Mouse (Mus musculus) urinary bladder, postnatal 4 days (tissue): ENCODE data around the gene Il4.

Experiments
- DNase-seq, 2 experiments: peaks; one replicate each; pipeline ENCODE4 v3.0.0; 2021 to 2022; ENCODE audit warnings: low spot score in 2 of 2

The Il4 gene

GRCm38 (mm10) chr11:53624124-53624523 is 5.7 kb upstream of the Il4 start:
- DNase-seq = no peak

GRCm38 (mm10) chr11:53623573-53623972 is 5.1 kb upstream of the Il4 start:
- no peak for DNase-seq

- no peak for DNase-seq
Measured at GRCm38 (mm10) chr11:53622440-53622806, 4.0 kb upstream of the Il4 start.

- DNase-seq = no peak
Measured at GRCm38 (mm10) chr11:53621582-53622439, 3.3 kb upstream of the Il4 start.

GRCm38 (mm10) chr11:53620094-53620493 is 1.6 kb upstream of the Il4 start:
- DNase-seq = no peak

GRCm38 (mm10) chr11:53619428-53619827 is 959 bp upstream of the Il4 start:
- no peak for DNase-seq

GRCm38 (mm10) chr11:53617562-53618109 is 833 bp downstream of the Il4 start:
- no peak for DNase-seq

GRCm38 (mm10) chr11:53616748-53617558 is 1.5 kb downstream of the Il4 start:
- no peak for DNase-seq

GRCm38 (mm10) chr11:53615575-53615974 is 2.9 kb downstream of the Il4 start:
- DNase-seq = no peak

- DNase-seq = no peak
Measured at GRCm38 (mm10) chr11:53615172-53615571, 3.3 kb downstream of the Il4 start.

GRCm38 (mm10) chr11:53609672-53610071 is 8.8 kb downstream of the Il4 start:
- no peak for DNase-seq

GRCm38 (mm10) chr11:53609231-53609630 is 9.2 kb downstream of the Il4 start:
- no peak for DNase-seq

- DNase-seq = no peak
Measured at GRCm38 (mm10) chr11:53605609-53606008, 12.9 kb downstream of the Il4 start.

GRCm38 (mm10) chr11:53604983-53605382 is 13.5 kb downstream of the Il4 start:
- DNase-seq = no peak

GRCm38 (mm10) chr11:53591116-53591515 is 27.4 kb downstream of the Il4 start:
- no peak for DNase-seq

- peak in 1 of 2 experiments; percentile 65 for DNase-seq
Measured at GRCm38 (mm10) chr11:53590368-53590768, 28.1 kb downstream of the Il4 start.

GRCm38 (mm10) chr11:53588279-53588678 is 30.2 kb downstream of the Il4 start:
- no peak for DNase-seq

- no peak for DNase-seq
Measured at GRCm38 (mm10) chr11:53585510-53585909, 33.0 kb downstream of the Il4 start.

GRCm38 (mm10) chr11:53584849-53585248 is 33.6 kb downstream of the Il4 start:
- DNase-seq = no peak

- DNase-seq = no peak
Measured at GRCm38 (mm10) chr11:53583151-53583550, 35.3 kb downstream of the Il4 start.

- no peak for DNase-seq
Measured at GRCm38 (mm10) chr11:53580562-53580961, 37.9 kb downstream of the Il4 start.

- peak; percentile 92 for DNase-seq
Measured at GRCm38 (mm10) chr11:53567224-53568014, 51.0 kb downstream of the Il4 start, which contains the start of gene Kif3a. Gene Kif3a (plus strand): TSS chr11:53567379.
